Mouse (Mus musculus) adrenal gland, postnatal 36 days (tissue): ENCODE results near the gene Ppp1ca. TPM values are rescaled to one million over a fixed set of nuclear protein-coding genes. Genes with fewer than 3 reads are reported as not detected.

ENCODE experiments used
- DNase-seq, 2 experiments: peaks; one replicate each; pipeline ENCODE4 v3.0.0; 2021; ENCODE audit warnings: mixed read lengths in 1 of 2
- microRNA-seq: library from miRNA; unstranded; fragments of <30 nt; microRNA quantifications from one replicate; pipeline ENCODE4 v1.2.0, GENCODE M21; 2021
- total RNA-seq, 2 experiments: library from RNA; stranded (reverse); gene quantifications; 2 replicates each; pipeline ENCODE4 v1.2.3; 2021

The Ppp1ca gene
- total RNA-seq, 2 experiments from 2014 or later = 403 to 410 TPM

GRCm38 (mm10) chr19:4231253-4232185, 39.7 kb downstream of the Ppp1ca start, which contains the start of gene Pold4:
TSS of gene Pold4 (plus strand) at chr19:4231899.
- DNase-seq = peak; percentile 96 to 99

DNA sequence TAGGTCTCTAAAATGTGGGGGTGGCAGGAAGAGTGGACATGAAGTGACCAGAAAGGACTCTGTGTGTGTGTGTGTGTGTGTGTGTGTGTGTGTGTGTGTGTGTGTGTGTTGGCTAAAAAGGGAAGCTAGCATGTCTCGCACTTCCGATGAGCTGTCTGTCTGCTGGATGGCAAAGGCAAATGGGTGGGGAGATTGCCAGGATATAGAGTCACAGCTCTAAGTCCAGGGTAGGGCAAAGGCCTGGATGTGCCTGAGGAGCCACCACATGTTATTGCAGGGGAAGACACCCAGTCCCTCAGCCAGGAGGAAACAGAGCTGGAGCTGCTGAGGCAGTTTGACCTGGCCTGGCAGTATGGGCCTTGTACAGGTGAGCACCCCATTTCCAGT, 40.3 kb downstream of the Ppp1ca start:
- no peak for DNase-seq

- no peak for DNase-seq
These were observed 40.8 kb downstream of the Ppp1ca start for GRCm38 (mm10) chr19:4232651-4233050.

DNA sequence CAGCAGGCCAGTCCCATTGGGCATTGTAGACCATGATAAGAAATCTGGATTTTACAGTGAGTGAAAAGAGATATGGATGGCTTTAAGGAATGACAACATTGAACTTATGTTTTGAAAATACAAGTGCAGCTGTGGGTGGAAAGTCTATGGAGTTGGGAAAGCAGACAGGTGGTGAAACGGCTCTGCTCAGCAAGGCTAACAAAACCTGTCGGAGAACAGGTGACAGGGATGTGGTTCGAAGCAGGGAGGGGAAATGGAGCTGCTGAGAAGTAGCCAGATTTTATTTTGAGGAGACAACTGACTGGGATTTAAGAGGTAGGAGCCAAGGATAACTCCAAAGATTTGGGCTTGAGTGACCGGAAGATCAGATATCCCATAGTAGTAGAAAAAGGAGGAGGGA, 42.7 kb downstream of the Ppp1ca start:
- no peak for DNase-seq

- DNase-seq = no peak
These were observed 48.4 kb downstream of the Ppp1ca start for GRCm38 (mm10) chr19:4240247-4240668.

DNA sequence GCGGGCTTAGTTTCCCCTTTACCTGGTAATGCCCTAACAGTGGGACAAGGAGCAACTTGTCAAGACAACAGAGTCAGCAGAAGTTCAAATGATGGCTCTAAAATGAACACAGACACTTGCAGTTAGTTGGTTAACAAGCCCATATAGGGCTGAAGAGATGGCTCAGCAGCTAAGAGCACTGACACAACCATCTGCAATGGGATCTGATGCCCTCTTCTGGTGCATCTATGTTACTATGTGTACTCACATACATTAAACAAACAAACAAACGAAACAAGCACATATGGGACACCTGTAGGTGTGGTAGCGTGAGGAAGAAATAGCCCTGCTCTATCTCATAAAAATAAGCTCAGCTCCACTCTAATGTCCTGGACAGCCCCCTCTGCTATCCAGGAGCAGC, 50.6 kb downstream of the Ppp1ca start:
- no peak for DNase-seq

GRCm38 (mm10) chr19:4244775-4245174, 52.9 kb downstream of the Ppp1ca start:
- DNase-seq = no peak

Small RNAs within 50 kb of the gene (microRNA-seq; reads per million reads assigned to microRNA genes)
- not detected for gene Gm26115

Other genes with a start within 250 kb of the Ppp1ca start
- gene Aldh3b3, start 233.4 kb upstream of the Ppp1ca start, total RNA-seq = 1 to 10 TPM in 1 of 2 experiments, under 1 TPM in 1; 0.20 to 1.1 TPM
- gene Aldh3b2, start 219.7 kb upstream of the Ppp1ca start, total RNA-seq = 10 to 100 TPM in 1 of 2 experiments, 1 to 10 TPM in 1; 4.6 to 13.8 TPM
- gene Acy3, start 205.5 kb upstream of the Ppp1ca start, total RNA-seq = 10 to 100 TPM; 18.2 to 20.1 TPM
- gene Tbx10, start 199.3 kb upstream of the Ppp1ca start, total RNA-seq = not detected
- 10 to 100 TPM; 20.4 to 30.8 TPM for gene Nudt8, start 191.5 kb upstream of the Ppp1ca start, total RNA-seq
- under 1 TPM; 0.72 to 0.96 TPM for gene Gm49405, start 191.4 kb upstream of the Ppp1ca start, total RNA-seq
- 1 to 10 TPM; 1.1 to 1.9 TPM for gene Doc2g, start 188.8 kb upstream of the Ppp1ca start, total RNA-seq
- gene Ndufv1, start 179.3 kb upstream of the Ppp1ca start, total RNA-seq = 100 to 1,000 TPM; 355 to 381 TPM
- gene Gstp1, start 154.1 kb upstream of the Ppp1ca start, total RNA-seq = 100 to 1,000 TPM; 354 to 397 TPM
- gene Gstp2, start 146.0 kb upstream of the Ppp1ca start, total RNA-seq = 10 to 100 TPM; 56.1 to 59.7 TPM
- under 1 TPM; 0.63 to 0.99 TPM for gene Gstp3, start 132.5 kb upstream of the Ppp1ca start, total RNA-seq
- not detected for gene Cabp2, start 110.5 kb upstream of the Ppp1ca start, total RNA-seq
- gene Cdk2ap2, start 94.9 kb upstream of the Ppp1ca start, total RNA-seq = 100 to 1,000 TPM; 109 to 132 TPM
- 100 to 1,000 TPM in 1 of 2 experiments, 10 to 100 TPM in 1; 59.7 to 158 TPM for gene Pitpnm1, start 92.1 kb upstream of the Ppp1ca start, total RNA-seq
- 100 to 1,000 TPM; 104 to 124 TPM for gene Aip, start 66.2 kb upstream of the Ppp1ca start, total RNA-seq
- under 1 TPM in 1 of 2 experiments, not detected in 1; 0.10 TPM for gene Gpr152, start 52.3 kb upstream of the Ppp1ca start, total RNA-seq
- gene Cabp4, start 48.0 kb upstream of the Ppp1ca start, total RNA-seq = under 1 TPM; 0.30 to 0.40 TPM
- gene Coro1b, start 43.4 kb upstream of the Ppp1ca start, total RNA-seq = 100 to 1,000 TPM; 171 to 195 TPM
- gene Ptprcap, start 38.5 kb upstream of the Ppp1ca start, total RNA-seq = 1 to 10 TPM; 1.4 to 3.1 TPM
- 10 to 100 TPM; 27.6 to 37.5 TPM for gene Rps6kb2, start 28.7 kb upstream of the Ppp1ca start, total RNA-seq
- gene Carns1, start 16.6 kb upstream of the Ppp1ca start, total RNA-seq = 1 to 10 TPM; 2.0 to 2.8 TPM
- 1 to 10 TPM in 1 of 2 experiments, under 1 TPM in 1; 0.70 to 1.0 TPM for gene Tbc1d10c, start 781 bp upstream of the Ppp1ca start, total RNA-seq
- gene Rad9a, start 9.6 kb downstream of the Ppp1ca start, total RNA-seq = 1 to 10 TPM; 7.6 TPM
- 10 to 100 TPM in 1 of 2 experiments, 1 to 10 TPM in 1; 6.3 to 17.4 TPM for gene Clcf1, start 22.2 kb downstream of the Ppp1ca start, total RNA-seq
- gene AC109138.7, start 22.3 kb downstream of the Ppp1ca start, total RNA-seq = not detected
- 10 to 100 TPM; 50.2 to 54.4 TPM for gene Pold4, start 39.8 kb downstream of the Ppp1ca start, total RNA-seq
- 10 to 100 TPM; 28.1 to 30.1 TPM for gene Ssh3, start 77.1 kb downstream of the Ppp1ca start, total RNA-seq
- 1 to 10 TPM; 2.4 to 2.8 TPM for gene Ankrd13d, start 91.1 kb downstream of the Ppp1ca start, total RNA-seq
- gene Grk2, start 114.2 kb downstream of the Ppp1ca start, total RNA-seq = 10 to 100 TPM; 48.1 to 53.1 TPM
- 100 to 1,000 TPM in 1 of 2 experiments, 10 to 100 TPM in 1; 86.7 to 107 TPM for gene Kdm2a, start 206.2 kb downstream of the Ppp1ca start, total RNA-seq
- gene Rhod, start 247.4 kb downstream of the Ppp1ca start, total RNA-seq = 10 to 100 TPM; 25.8 to 26.8 TPM